Mouse (Mus musculus) forebrain, embryonic 15.5 days (tissue): ENCODE measurements around the gene Fzr1. TPM values are rescaled to one million over a fixed set of nuclear protein-coding genes. Genes with fewer than 3 reads are reported as not detected.

Experiments used
- ATAC-seq: fragments of 200-750 bp; cut with Nextera tagmentation; replicated peaks from 2 replicates; pipeline ENCODE4 v1.8.0; 2017; ENCODE audit warnings: mild to moderate bottlenecking, moderate TSS enrichment, moderate library complexity
- H3K27ac ChIP-seq: fragments of 300-500 bp; sonication (generic); replicated peaks from 2 replicates; pipeline ENCODE4 v1.5.1; 2015; ENCODE audit warnings: mild to moderate bottlenecking, inconsistent platforms
- H3K27me3 ChIP-seq: fragments of 300-500 bp; sonication (generic); 2 replicates; pipeline ENCODE4 v1.6.1; 2015; ENCODE audit warnings: inconsistent platforms
- H3K36me3 ChIP-seq: fragments of 300-500 bp; sonication (generic); 2 replicates; pipeline ENCODE4 v1.6.1; 2015; ENCODE audit warnings: mild to moderate bottlenecking, inconsistent platforms
- H3K4me1 ChIP-seq: fragments of 300-500 bp; sonication (generic); 2 replicates; pipeline ENCODE4 v1.6.1; 2015; ENCODE audit warnings: inconsistent platforms
- H3K4me2 ChIP-seq: fragments of 300-500 bp; sonication (generic); replicated peaks from 2 replicates; pipeline ENCODE4 v1.6.1; 2015; ENCODE audit warnings: mild to moderate bottlenecking, inconsistent platforms
- H3K4me3 ChIP-seq: fragments of 300-500 bp; sonication (generic); 2 replicates; pipeline ENCODE4 v1.5.1; 2015; ENCODE audit warnings: mild to moderate bottlenecking, inconsistent platforms
- H3K9ac ChIP-seq: fragments of 300-500 bp; sonication (generic); replicated peaks from 2 replicates; pipeline ENCODE4 v1.6.1; 2015; ENCODE audit warnings: mild to moderate bottlenecking, inconsistent platforms
- H3K9me3 ChIP-seq: fragments of 300-500 bp; sonication (generic); 2 replicates; pipeline ENCODE4 v1.6.1; 2016; ENCODE audit warnings: inconsistent platforms
- WGBS: fragments of 180-500 bp; shearing (Covaris S2); methylation state at CpG from one replicate; pipeline ENCODE4 v1.1.7; 2015; ENCODE audit warnings: mixed read lengths; 5-methylcytosine and 5-hydroxymethylcytosine counted together
- polyA plus RNA-seq: library from polyadenylated mRNA; unstranded; fragments of >200 nt; fragmentation: Nextera tagmentation; extraction: Ambion mirVana; gene quantifications from 2 replicates; pipeline ENCODE4 v1.2.1, GENCODE M21; 2015

The Fzr1 gene
- polyA plus RNA-seq, 1 experiment from 2014 or later, result 135 TPM

GRCm38 (mm10) chr10:81413310-81414261 lies 35.3 kb upstream of the Fzr1 start:
- no peak overlapping the region for H3K9ac ChIP-seq
- no peak overlapping the region; the same call in 1 of the 2 replicates for H3K4me2 ChIP-seq
- H3K36me3 ChIP-seq, result no peaks in the 10 kb centered on the region
- H3K9me3 ChIP-seq, result no peaks in the 10 kb centered on the region
- H3K27ac ChIP-seq, result no peak overlapping the region
- H3K27me3 ChIP-seq, result no peaks in the 10 kb centered on the region
- 27% methylated on average over 26 of the region's 26 CpGs for WGBS
- peaks cover 70% of the 10 kb centered on the region for H3K4me1 ChIP-seq
- no peak overlapping the region for H3K4me3 ChIP-seq
- no peak for ATAC-seq

GRCm38 (mm10) chr10:81412586-81413309 lies 34.4 kb upstream of the Fzr1 start:
- H3K4me3 ChIP-seq, result no peak overlapping the region
- 0 out of 2 replicates have a peak, but pooled peaks cover 6% of the 10 kb centered on the region for H3K36me3 ChIP-seq
- 0 out of 2 replicates have a peak, but pooled peaks cover 3% of the 10 kb centered on the region for H3K27me3 ChIP-seq
- no peaks in the 10 kb centered on the region for H3K9me3 ChIP-seq
- H3K4me2 ChIP-seq, result no peak overlapping the region
- H3K27ac ChIP-seq, result peak overlapping the region; percentile 82
- H3K4me1 ChIP-seq, result peaks cover 69% of the 10 kb centered on the region
- 69% methylated on average over 16 of the region's 16 CpGs for WGBS
- H3K9ac ChIP-seq, result no peak overlapping the region
- no peak for ATAC-seq

GRCm38 (mm10) chr10:81411471-81412400 lies 33.4 kb upstream of the Fzr1 start:
- H3K27me3 ChIP-seq, result 0 out of 2 replicates have a peak, but pooled peaks cover 3% of the 10 kb centered on the region
- no peaks in the 10 kb centered on the region for H3K9me3 ChIP-seq
- H3K4me3 ChIP-seq, result no peak overlapping the region
- no peak overlapping the region for H3K4me2 ChIP-seq
- no peak for ATAC-seq
- H3K9ac ChIP-seq, result no peak overlapping the region; the same call in 1 of the 2 replicates
- peaks cover 68% of the 10 kb centered on the region for H3K4me1 ChIP-seq
- H3K36me3 ChIP-seq, result peaks cover 11% of the 10 kb centered on the region; the same call in 1 of the 2 replicates
- WGBS, result 60% methylated on average over 18 of the region's 18 CpGs
- H3K27ac ChIP-seq, result peak overlapping the region; percentile 82

GRCm38 (mm10) chr10:81410981-81411380 lies 32.7 kb upstream of the Fzr1 start:
- 76% methylated on average over 9 of the region's 9 CpGs for WGBS
- no peak for ATAC-seq
- no peak overlapping the region for H3K4me3 ChIP-seq

GRCm38 (mm10) chr10:81410350-81410749 lies 32.0 kb upstream of the Fzr1 start:
- Histone ChIP-seq H3K4me2 (no peak overlapping the region), H3K36me3 (peaks cover 20% of the 10 kb centered on the region), H3K27ac (no peak overlapping the region), H3K4me3 (no peak overlapping the region), H3K9me3 (no peaks in the 10 kb centered on the region), H3K27me3 (0 out of 2 replicates have a peak, but pooled peaks cover 3% of the 10 kb centered on the region), H3K9ac (no peak overlapping the region), H3K4me1 (peaks cover 62% of the 10 kb centered on the region)
- no peak for ATAC-seq
- WGBS, result 73% methylated on average over 4 of the region's 4 CpGs

More at GRCm38 (mm10) chr10:81410981-81411380, 32.7 kb upstream of the Fzr1 start:
- Histone ChIP-seq H3K4me2 (no peak overlapping the region), H3K36me3 (peaks cover 15% of the 10 kb centered on the region; the same call in 1 of the 2 replicates), H3K27ac (peak overlapping the region; percentile 82), H3K9me3 (no peaks in the 10 kb centered on the region), H3K27me3 (0 out of 2 replicates have a peak, but pooled peaks cover 3% of the 10 kb centered on the region), H3K9ac (no peak overlapping the region), H3K4me1 (peaks cover 62% of the 10 kb centered on the region)

GRCm38 (mm10) chr10:81409330-81409729 lies 31.0 kb upstream of the Fzr1 start:
- Histone ChIP-seq H3K4me2 (no peak overlapping the region), H3K9ac (no peak overlapping the region), H3K9me3 (no peaks in the 10 kb centered on the region), H3K4me3 (no peak overlapping the region), H3K27ac (no peak overlapping the region), H3K36me3 (peaks cover 23% of the 10 kb centered on the region), H3K4me1 (peaks cover 52% of the 10 kb centered on the region), H3K27me3 (peaks cover 9% of the 10 kb centered on the region; the same call in 1 of the 2 replicates)
- ATAC-seq, result no peak
- 14% methylated on average over 8 of the region's 8 CpGs for WGBS

- WGBS, result 24% methylated on average over 9 of the region's 9 CpGs
- Histone ChIP-seq H3K27ac (no peak overlapping the region), H3K4me3 (no peak overlapping the region), H3K27me3 (peaks cover 10% of the 10 kb centered on the region; the same call in 1 of the 2 replicates), H3K9me3 (no peaks in the 10 kb centered on the region), H3K9ac (no peak overlapping the region), H3K4me1 (peaks cover 47% of the 10 kb centered on the region), H3K36me3 (peaks cover 23% of the 10 kb centered on the region), H3K4me2 (no peak overlapping the region)
- ATAC-seq, result peak; percentile 29; the same call in 1 of the 2 replicates
Measured at GRCm38 (mm10) chr10:81408871-81409291, 30.6 kb upstream of the Fzr1 start.

- Histone ChIP-seq H3K4me3 (no peak overlapping the region), H3K4me1 (peaks cover 45% of the 10 kb centered on the region), H3K36me3 (peaks cover 23% of the 10 kb centered on the region), H3K27ac (no peak overlapping the region), H3K9ac (no peak overlapping the region), H3K4me2 (no peak overlapping the region), H3K27me3 (peaks cover 10% of the 10 kb centered on the region; the same call in 1 of the 2 replicates), H3K9me3 (no peaks in the 10 kb centered on the region)
- WGBS, result 53% methylated on average over 13 of the region's 13 CpGs
- no peak for ATAC-seq
Measured at GRCm38 (mm10) chr10:81408424-81408729, 30.1 kb upstream of the Fzr1 start.

GRCm38 (mm10) chr10:81407539-81408423 lies 29.5 kb upstream of the Fzr1 start:
- no peak for ATAC-seq
- Histone ChIP-seq H3K4me3 (no peak overlapping the region), H3K9me3 (no peaks in the 10 kb centered on the region), H3K27me3 (peaks cover 10% of the 10 kb centered on the region; the same call in 1 of the 2 replicates), H3K36me3 (peaks cover 23% of the 10 kb centered on the region), H3K9ac (no peak overlapping the region), H3K27ac (no peak overlapping the region), H3K4me2 (no peak overlapping the region), H3K4me1 (peaks cover 48% of the 10 kb centered on the region)
- WGBS, result 28% methylated on average over 31 of the region's 31 CpGs

GRCm38 (mm10) chr10:81406504-81407440 lies 28.5 kb upstream of the Fzr1 start:
- Histone ChIP-seq H3K4me1 (peaks cover 49% of the 10 kb centered on the region), H3K4me3 (no peak overlapping the region), H3K4me2 (no peak overlapping the region), H3K9me3 (no peaks in the 10 kb centered on the region), H3K27me3 (peaks cover 10% of the 10 kb centered on the region; the same call in 1 of the 2 replicates), H3K9ac (no peak overlapping the region), H3K27ac (no peak overlapping the region), H3K36me3 (peaks cover 23% of the 10 kb centered on the region)
- ATAC-seq, result no peak
- 28% methylated on average over 24 of the region's 24 CpGs for WGBS
